8 mouse cellular contexts compared by ENCODE assay signal in genomic region chr17:53566919-53567345, GRCm38 (mm10). TPM values are rescaled to one million over a fixed set of nuclear protein-coding genes. Genes with fewer than 3 reads are reported as not detected.
DNase-seq lines count a peak whose midpoint lies in the region; ATAC-seq and TF ChIP-seq lines count a peak whose summit lies in the region.

No protein-coding gene starts in this region.

- H3K9me3 ChIP-seq in CH12.LX (replicated peaks; ENCODE audit: low read length), result no peaks in the 10 kb centered on the region
- H3K9me3 ChIP-seq in heart, embryonic 14.5 days (ENCODE audit: control insufficient read depth, low read length), result no peaks in the 10 kb centered on the region
- no peaks in the 10 kb centered on the region for H3K9me3 ChIP-seq in neural tube, embryonic 12.5 days

- no peak for TF ChIP-seq EP300 in CH12.LX (IDR thresholded peaks at IDR 0.05; ENCODE audit: low read length)

- TF ChIP-seq RAD21 in CH12.LX (IDR thresholded peaks at IDR 0.05; ENCODE audit: low read depth, low read length), result no peak

- DNase-seq in CH12.LX (ENCODE audit: extremely low read depth), result peak; percentile 55
- DNase-seq in brain, embryonic 14.5 days (ENCODE audit: low read depth), result peak; percentile 85
- peak; percentile 83 for DNase-seq in kidney, postnatal 10 days
- peak; percentile 80 to 81 for DNase-seq in lung, adult 18-20 months
- DNase-seq in testis, postnatal 14 days (ENCODE audit: low spot score), result peak; percentile 54

- H3K4me1 ChIP-seq in CH12.LX (ENCODE audit: control insufficient read depth in 1 of 2, insufficient read depth in 2 of 2), result peaks cover 0 to 24% of the 10 kb centered on the region in 2 experiments; a peak in 2 of 4 replicates
- H3K4me1 ChIP-seq in heart, embryonic 14.5 days (ENCODE audit: control insufficient read depth in 2 of 2, insufficient read depth in 2 of 2, low read length in 2 of 2), result peaks cover 13 to 31% of the 10 kb centered on the region in 2 experiments
- peaks cover 16% of the 10 kb centered on the region for H3K4me1 ChIP-seq in neural tube, embryonic 12.5 days

- H3K4me3 ChIP-seq in CH12.LX (replicated peaks in 1 of 3; ENCODE audit: low read depth in 2 of 3, low read length in 2 of 3, poor library complexity in 1 of 3), result peak overlapping the region; percentile 77 to 95 (median 78)
- peak overlapping the region; percentile 87 for H3K4me3 ChIP-seq in heart, embryonic 14.5 days (ENCODE audit: control insufficient read depth in 1 of 2, insufficient read depth in 1 of 2, low read depth in 1 of 2, low read length in 2 of 2)
- H3K4me3 ChIP-seq in neural tube, embryonic 12.5 days, result peak overlapping the region; percentile 98

- 1% methylated on average over 23 of the region's 51 CpGs for WGBS in heart, embryonic 14.5 days
- whole genome bisulfite sequencing in neural tube, embryonic 12.5 days, result under 1% methylated on average over 43 of the region's 51 CpGs

- H3K27me3 ChIP-seq in CH12.LX (replicated peaks), result no peaks in the 10 kb centered on the region
- H3K27me3 ChIP-seq in heart, embryonic 14.5 days (ENCODE audit: control insufficient read depth, insufficient read depth, low read length), result no peaks in the 10 kb centered on the region
- H3K27me3 ChIP-seq in neural tube, embryonic 12.5 days (replicated peaks), result no peaks in the 10 kb centered on the region

- TF ChIP-seq POLR2A in CH12.LX (IDR thresholded peaks at IDR 0.05; ENCODE audit: low read depth, low read length), result peak; percentile 53; the same call in 1 of the 2 replicates
- peak; percentile 63 for TF ChIP-seq POLR2A in brain, embryonic 14.5 days (IDR thresholded peaks at IDR 0.05; ENCODE audit: borderline replicate concordance, extremely low read depth, insufficient read depth, insufficient read length, poor library complexity, severe bottlenecking)

- peaks cover 17% of the 10 kb centered on the region for H3K79me2 ChIP-seq in CH12.LX (replicated peaks; ENCODE audit: control insufficient read depth, extremely low read depth, insufficient read depth, poor library complexity, severe bottlenecking)

- TF ChIP-seq CTCF in CH12.LX (conservative IDR thresholded peaks at IDR 0.05 in 1 of 2, IDR thresholded peaks at IDR 0.05 in 1 of 2; ENCODE audit: low read depth in 2 of 2, low read length in 2 of 2), result peak in 1 of 2 experiments; percentile 9; a peak in 1 of 4 replicates
- peak; percentile 27; the same call in 1 of the 2 replicates for TF ChIP-seq CTCF in brain, embryonic 14.5 days (IDR thresholded peaks at IDR 0.05; ENCODE audit: borderline replicate concordance, extremely low read depth, insufficient read depth, insufficient read length)

- no peaks in the 10 kb centered on the region for H3K36me3 ChIP-seq in CH12.LX (replicated peaks in 1 of 2; ENCODE audit: control insufficient read depth in 1 of 2, insufficient read depth in 1 of 2, low read length in 1 of 2)
- no peaks in the 10 kb centered on the region for H3K36me3 ChIP-seq in heart, embryonic 14.5 days (ENCODE audit: control insufficient read depth, insufficient read depth, low read length)
- no peaks in the 10 kb centered on the region for H3K36me3 ChIP-seq in neural tube, embryonic 12.5 days

- dilution Hi-C loops in CH12.LX (cut with MboI; ENCODE audit: extremely low pct_ligation_motif_present, extremely low pct_unique_long_range_greater_than_20kb, low sequenced_read_pairs), result no loop called here

- peak overlapping the region; percentile 80 for H3K27ac ChIP-seq in CH12.LX (ENCODE audit: insufficient read depth, low read depth)
- H3K27ac ChIP-seq in heart, embryonic 14.5 days (replicated peaks in 1 of 2; ENCODE audit: control insufficient read depth in 1 of 2, insufficient read depth in 1 of 2, low read depth in 2 of 2, low read length in 2 of 2), result peak overlapping the region; percentile 94 to 99
- peak overlapping the region; percentile 96 for H3K27ac ChIP-seq in neural tube, embryonic 12.5 days

- H3K4me2 ChIP-seq in CH12.LX (ENCODE audit: insufficient read depth, low read depth, poor library complexity, severe bottlenecking), result no peak overlapping the region
- peak overlapping the region; percentile 84 for H3K4me2 ChIP-seq in heart, embryonic 14.5 days (ENCODE audit: low read length)
- peak overlapping the region; percentile 89 for H3K4me2 ChIP-seq in neural tube, embryonic 12.5 days (replicated peaks)

- H3K9ac ChIP-seq in CH12.LX (ENCODE audit: insufficient read depth, low read depth), result peak overlapping the region; percentile 57
- peak overlapping the region; percentile 97 for H3K9ac ChIP-seq in heart, embryonic 14.5 days (ENCODE audit: low read length)
- H3K9ac ChIP-seq in neural tube, embryonic 12.5 days, result peak overlapping the region; percentile 96

- in situ Hi-C loops in CH12.LX (cut with MboI; ENCODE audit: low pct_ligation_motif_present, low pct_unique_long_range_greater_than_20kb, low sequenced_read_pairs), result no loop called here

- peak; percentile 74 for ATAC-seq in erythroid progenitor cell, adult 5-6 weeks (replicated peaks; ENCODE audit: low FRiP score, poor library complexity, severe bottlenecking)
- ATAC-seq in heart, embryonic 14.5 days (ENCODE audit: insufficient number of reproducible peaks, insufficient read depth, low FRiP score, low read depth), result peak; percentile 60
- peak; percentile 67 for ATAC-seq in neural tube, embryonic 12.5 days (ENCODE audit: low FRiP score, low read depth)

TF ChIP-seq in CH12.LX, 34 proteins besides CTCF, POLR2A, EP300 and RAD21:
- TF ChIP-seq CHD1 (IDR thresholded peaks at IDR 0.05; ENCODE audit: low read depth, low read length) (0 out of 2 replicates have a peak, but pooled peaks have one; percentile 26), TBP (conservative IDR thresholded peaks at IDR 0.05; ENCODE audit: low read depth, low read length) (no peak), TCF12 (IDR thresholded peaks at IDR 0.05; ENCODE audit: low read depth, low read length) (0 out of 2 replicates have a peak, but pooled peaks have one; percentile 27), HCFC1 (IDR thresholded peaks at IDR 0.05; ENCODE audit: low read depth, low read length) (0 out of 2 replicates have a peak, but pooled peaks have one; percentile 31), MAX (IDR thresholded peaks at IDR 0.05; ENCODE audit: low read length) (no peak), ELF1 (IDR thresholded peaks at IDR 0.05; ENCODE audit: low read depth, low read length) (0 out of 2 replicates have a peak, but pooled peaks have one; percentile 35), SMC3 (IDR thresholded peaks at IDR 0.05; ENCODE audit: low read depth, low read length) (no peak), UBTF (IDR thresholded peaks at IDR 0.05; ENCODE audit: low read depth, low read length) (peak; percentile 89)

RNA-seq across cellular contexts. Expression of gene Kat2b, which starts 0.3 kb away (rescaled TPM):
- total RNA-seq in CH12.LX (2012; rRNA removed) (3.6 and 3.9 TPM in 2 replicates), CH12.LX (2014; rRNA removed) (4.6 and 5.0 TPM in 2 replicates)
- 4.1 and 4.6 TPM in 2 replicates for polyA plus RNA-seq in CH12.LX (2012; ENCODE audit: insufficient read length, low read depth)
- polyA plus RNA-seq in brain, embryonic 14.5 days (2012; rRNA removed), result 12.5 and 13.1 TPM in 2 replicates
- total RNA-seq in erythroid progenitor cell, adult 5-6 weeks (2015; ENCODE audit: low replicate concordance), result 64.5 and 72.1 TPM in 2 replicates
- total RNA-seq in erythroid progenitor cell, adult 5-6 weeks (2017; ENCODE audit: low replicate concordance), result 29.3 and 63.5 TPM in 2 replicates
- 16.6 and 17.0 TPM in 2 replicates for polyA plus RNA-seq in heart, embryonic 14.5 days (2014; fragmentation: Nextera tagmentation; extraction: Ambion mirVana)
- 3.9 and 7.1 TPM in 2 replicates for polyA plus RNA-seq in neural tube, embryonic 12.5 days (2016; fragmentation: Nextera tagmentation; extraction: Ambion mirVana)

RNA-seq across cellular contexts. Expression of gene Pp2d1, which starts 27.7 kb away (rescaled TPM):
- total RNA-seq in CH12.LX (2012; rRNA removed), result not detected in 2 replicates
- not detected in 2 replicates for total RNA-seq in CH12.LX (2014; rRNA removed)
- polyA plus RNA-seq in CH12.LX (2012; ENCODE audit: insufficient read length, low read depth), result not detected in 2 replicates
- 0.03 TPM in 1 of 2 replicates, not detected in the other for polyA plus RNA-seq in brain, embryonic 14.5 days (2012; rRNA removed)
- total RNA-seq in erythroid progenitor cell, adult 5-6 weeks (2015; ENCODE audit: low replicate concordance), result not detected in 2 replicates
- total RNA-seq in erythroid progenitor cell, adult 5-6 weeks (2017; ENCODE audit: low replicate concordance), result not detected in 2 replicates
- polyA plus RNA-seq in heart, embryonic 14.5 days (2014; fragmentation: Nextera tagmentation; extraction: Ambion mirVana), result 0.32 and 0.40 TPM in 2 replicates
- polyA plus RNA-seq in neural tube, embryonic 12.5 days (2016; fragmentation: Nextera tagmentation; extraction: Ambion mirVana), result 0.30 and 0.45 TPM in 2 replicates

Comparison
In these comparisons a context has a peak if more than half of its experiments do, and no peak if none do; other contexts are left out.
1. Peak in every context shown above with its lines: DNase-seq, ATAC-seq, H3K4me3 ChIP-seq and H3K27ac ChIP-seq.